Mouse (Mus musculus) urinary bladder, postnatal 36 days (tissue): Measurements from ENCODE around the gene Tas2r124.

Experiments
- DNase-seq, 2 experiments: peaks; one replicate each; pipeline ENCODE4 v3.0.0; 2022; ENCODE audit warnings: low spot score in 2 of 2, mixed read lengths in 1 of 2

Gene Tas2r124

DNA sequence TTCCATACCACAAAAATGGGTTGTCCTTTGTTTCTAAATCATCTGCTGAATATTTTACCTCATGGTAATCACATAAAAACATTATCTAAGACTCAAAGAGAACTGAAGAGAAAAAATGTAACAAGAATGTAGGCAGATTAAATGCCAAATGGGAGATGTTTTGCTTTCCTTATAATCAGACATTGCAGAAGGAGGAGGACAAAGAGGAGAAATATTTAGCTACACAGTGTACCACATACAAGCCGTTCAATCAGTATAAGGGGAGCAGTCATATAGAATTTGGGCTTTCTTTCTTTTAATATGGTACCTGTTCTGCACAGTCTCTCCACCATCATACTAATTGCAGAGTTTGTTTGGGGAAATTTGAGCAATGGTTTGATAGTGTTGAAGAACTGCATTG, at the start of gene Tas2r124:
Tas2r124 (plus strand) TSS at position 301 of the 400 bp plus-strand sequence.
- no peak for DNase-seq

DNA sequence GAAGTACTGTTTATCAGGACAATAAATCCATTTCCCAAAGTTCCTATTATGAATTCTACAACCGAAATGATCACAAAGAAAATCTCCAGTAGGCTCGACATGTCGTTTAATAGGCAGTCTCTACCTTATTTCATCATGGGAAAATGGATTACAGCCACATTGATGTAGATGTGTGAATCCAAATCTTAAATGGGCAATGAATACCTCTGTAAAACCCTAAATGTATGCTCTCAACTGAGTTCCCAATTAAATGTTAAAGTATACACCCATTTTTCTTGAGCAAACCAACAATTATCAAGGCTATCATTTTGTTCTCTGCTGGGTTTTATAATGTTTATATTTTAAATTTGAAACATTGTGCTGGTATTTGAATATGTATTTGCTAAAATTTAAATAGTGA, 42.7 kb upstream of the Tas2r124 start, which contains the start of gene Tas2r122:
Tas2r122 (minus strand) TSS at position 101 of the 400 bp plus-strand sequence.
- no peak for DNase-seq

DNA sequence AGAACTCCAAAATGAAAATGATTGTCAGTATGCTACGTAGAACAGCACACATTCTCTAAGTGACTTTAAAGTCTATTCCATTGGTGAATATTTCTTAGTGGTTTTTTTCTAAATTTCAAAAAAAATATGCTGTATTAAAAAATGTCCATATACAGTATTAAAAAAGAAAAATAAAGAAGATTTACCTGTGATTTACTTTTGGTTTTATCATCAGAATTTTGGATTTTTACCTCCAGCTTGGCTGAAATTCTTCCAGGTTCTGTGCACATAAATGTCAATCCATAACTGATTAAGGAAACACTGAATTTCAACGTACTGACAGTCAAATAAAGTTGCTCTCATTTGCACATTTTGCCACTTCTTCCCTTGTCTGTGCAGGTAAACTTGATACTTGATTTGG, 16.6 kb upstream of the Tas2r124 start, which contains the start of gene Tas2r115:
Tas2r115 (minus strand) TSS at position 101 of the 400 bp plus-strand sequence.
- DNase-seq: no peak

DNA sequence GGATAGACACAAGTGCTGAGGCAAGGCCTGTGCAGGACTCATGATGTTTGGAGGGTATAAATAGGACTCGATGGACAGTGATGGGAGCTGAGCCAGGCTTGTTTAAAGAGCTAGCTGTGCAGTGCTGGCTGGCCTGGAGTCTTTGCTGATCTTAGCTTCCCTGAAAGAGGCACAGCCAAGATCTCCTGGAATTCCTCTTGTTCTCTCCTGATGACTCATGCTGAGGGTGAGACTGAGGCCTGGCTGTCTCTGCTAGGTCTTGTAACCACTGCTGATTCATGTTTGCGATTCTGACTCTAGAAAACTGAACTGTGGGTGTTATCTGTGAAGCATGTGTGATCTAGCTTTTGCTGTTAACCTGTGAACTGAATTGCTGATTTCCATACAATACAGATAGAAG, 4.3 kb upstream of the Tas2r124 start:
- no peak for DNase-seq

DNA sequence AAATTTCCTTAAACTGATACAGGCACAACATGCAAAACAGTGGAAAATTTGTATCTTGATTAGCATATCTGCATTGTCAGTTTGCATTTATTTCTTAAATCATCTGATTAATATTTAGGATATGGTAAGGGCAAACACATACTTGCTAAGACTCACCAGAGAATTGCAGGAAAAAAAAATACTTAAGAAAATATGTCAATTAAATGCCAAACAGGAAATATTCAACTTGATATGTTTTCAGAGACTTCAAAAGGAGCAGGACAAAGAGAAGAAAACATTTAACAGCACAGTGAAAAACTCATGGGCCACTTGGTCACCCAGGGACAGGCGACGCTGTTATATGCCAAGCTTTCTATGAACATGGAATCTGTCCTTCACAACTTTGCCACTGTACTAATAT, 7.3 kb downstream of the Tas2r124 start, which contains the start of gene Tas2r102:
Tas2r102 (plus strand) TSS at position 301 of the 400 bp plus-strand sequence.
- no peak for DNase-seq

DNA sequence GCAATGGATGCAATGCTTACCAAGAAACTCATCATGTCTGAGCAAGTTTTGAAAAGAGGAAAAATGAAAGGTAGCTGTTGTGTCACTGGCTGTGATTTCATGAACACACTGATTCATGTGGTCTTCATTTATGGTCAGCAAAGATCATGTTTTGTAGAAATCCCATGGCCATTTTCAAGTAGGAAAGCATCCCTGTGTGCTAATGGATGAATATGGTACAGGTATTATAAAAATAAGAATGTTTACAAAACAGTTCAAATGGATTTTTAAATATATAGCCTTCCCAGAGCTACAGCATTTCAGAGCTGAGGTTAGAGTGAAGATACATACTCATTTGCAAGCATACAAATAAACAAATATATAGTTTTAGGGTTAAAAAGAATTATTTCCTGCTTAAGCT, 23.5 kb downstream of the Tas2r124 start, which contains the start of gene Tas2r136:
Tas2r136 (minus strand) TSS at position 101 of the 400 bp plus-strand sequence.
- DNase-seq: no peak

DNA sequence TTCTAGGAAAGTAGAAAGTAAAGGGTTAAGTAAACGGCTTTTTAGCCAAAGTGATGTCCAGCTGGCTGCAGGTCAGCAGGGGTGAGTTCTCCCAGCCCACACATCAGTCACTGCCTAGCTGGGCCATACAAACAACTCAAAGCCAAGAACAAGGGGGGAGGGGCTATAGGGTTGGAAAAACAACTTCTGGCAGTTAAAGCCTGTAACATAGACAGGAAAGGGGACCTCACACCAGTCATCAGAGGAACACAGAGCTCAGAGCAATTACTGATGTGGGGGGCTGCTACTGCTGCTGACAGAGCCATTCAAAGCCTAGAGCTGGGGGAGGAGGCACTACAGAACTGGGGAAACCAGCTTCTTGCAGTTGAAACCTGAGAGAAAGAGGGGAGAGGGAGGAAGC, 40.9 kb downstream of the Tas2r124 start:
- DNase-seq: no peak

DNA sequence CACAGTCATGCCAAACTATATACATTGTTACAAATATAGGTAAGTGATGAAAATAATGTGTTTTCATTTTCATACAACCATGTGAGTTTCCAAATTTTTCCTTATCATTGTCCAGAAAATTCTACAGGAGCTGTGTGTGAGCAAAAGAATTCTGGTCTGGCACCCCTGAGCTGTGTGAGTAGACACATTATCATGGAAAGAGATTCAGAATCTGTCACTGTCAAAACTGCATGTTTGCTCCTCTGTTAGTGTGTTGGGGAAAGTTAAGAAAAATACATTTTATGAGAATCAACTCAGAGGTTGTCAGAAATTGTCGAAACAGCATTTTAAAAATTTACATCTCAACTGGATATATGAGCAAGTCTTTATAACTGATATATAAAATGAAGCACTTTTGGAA, 48.0 kb downstream of the Tas2r124 start, which contains the start of gene Tas2r117:
Tas2r117 (plus strand) TSS at position 301 of the 400 bp plus-strand sequence.
- no peak for DNase-seq
